Mouse (Mus musculus): Measurements from ENCODE around the gene Esf1. TPM values are rescaled to one million over a fixed set of nuclear protein-coding genes. Genes with fewer than 3 reads are reported as not detected.

Gene Esf1
- polyA plus RNA-seq (2012; rRNA removed), result 4.5 and 4.9 TPM in 2 replicates

DNA sequence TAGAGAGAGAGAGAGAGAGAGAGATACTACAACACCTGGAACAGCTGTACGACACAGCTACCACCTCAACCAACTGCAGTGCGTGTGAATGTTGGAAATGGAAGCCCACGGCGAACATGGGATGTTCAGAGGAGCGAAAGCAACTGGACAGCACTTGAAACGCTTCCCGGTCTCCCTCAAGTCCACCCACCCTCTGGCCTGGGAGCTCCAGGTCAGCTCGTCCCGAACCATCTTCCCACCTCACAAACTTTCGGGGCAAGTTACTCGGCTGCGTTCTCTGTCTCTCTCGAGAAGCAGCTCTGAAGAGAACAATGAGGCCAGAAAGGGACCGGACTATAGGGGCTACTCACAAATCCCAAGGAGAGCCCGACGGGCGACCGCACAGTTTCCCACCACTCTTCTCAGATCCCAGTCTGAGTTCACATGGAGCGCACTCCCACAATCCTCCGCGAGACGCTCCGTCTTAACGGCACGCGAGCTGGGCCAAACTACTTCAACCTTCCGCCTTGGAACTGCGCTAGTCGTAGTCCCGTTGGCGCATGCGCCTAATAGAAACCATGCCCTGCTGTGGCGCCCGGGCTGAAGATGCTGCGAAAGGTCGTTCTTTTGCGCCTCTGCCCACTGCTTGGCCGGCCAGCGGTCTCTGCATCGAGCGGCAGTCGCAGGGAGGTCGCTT is at the start of gene Esf1, which contains the start of gene Ndufaf5:
Gene Esf1 (minus strand): TSS at position 438 of the 676 bp plus-strand sequence.
Gene Ndufaf5 (plus strand): TSS at position 523 of the 676 bp plus-strand sequence.

DNA sequence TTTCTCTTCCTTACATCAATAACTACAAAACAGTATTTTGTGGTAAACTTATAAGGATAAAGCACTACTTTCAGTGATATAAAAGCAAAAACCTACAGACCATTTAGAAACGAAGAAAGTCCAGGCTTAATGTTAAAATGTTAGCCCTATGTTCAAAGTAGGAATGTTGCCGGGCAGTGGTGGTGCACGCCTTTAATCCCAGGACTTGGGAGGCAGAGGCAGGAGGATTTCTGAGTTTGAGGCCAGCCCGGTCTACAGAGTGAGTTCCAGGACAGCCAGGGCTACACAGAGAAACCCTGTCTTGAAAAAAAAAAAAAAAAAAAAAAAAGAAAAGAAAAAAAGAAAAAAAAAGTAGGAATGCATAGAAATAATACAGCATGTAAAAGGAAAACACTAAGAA is 18.6 kb downstream of the Esf1 start, which contains the start of gene Gm17374:
Gene Gm17374 (plus strand): TSS at position 301 of the 400 bp plus-strand sequence.

Other genes starting within 250 kb of the Esf1 start
- 5.7 and 5.9 TPM in 2 replicates for gene Tasp1, start 103.8 kb downstream of the Esf1 start, polyA plus RNA-seq (2012; rRNA removed)
- gene Gm17374, start 18.5 kb downstream of the Esf1 start, polyA plus RNA-seq (2012; rRNA removed), result not detected in 2 replicates
- 4.2 TPM in 2 replicates for gene Ndufaf5, start 85 bp upstream of the Esf1 start, polyA plus RNA-seq (2012; rRNA removed)
- not detected in 2 replicates for gene Sel1l2, start 219.1 kb upstream of the Esf1 start, polyA plus RNA-seq (2012; rRNA removed)
- 2.3 and 2.4 TPM in 2 replicates for gene Macrod2, start 224.7 kb upstream of the Esf1 start, polyA plus RNA-seq (2012; rRNA removed)